23 mouse cellular contexts compared by ENCODE assay signal in the genomic region with DNA sequence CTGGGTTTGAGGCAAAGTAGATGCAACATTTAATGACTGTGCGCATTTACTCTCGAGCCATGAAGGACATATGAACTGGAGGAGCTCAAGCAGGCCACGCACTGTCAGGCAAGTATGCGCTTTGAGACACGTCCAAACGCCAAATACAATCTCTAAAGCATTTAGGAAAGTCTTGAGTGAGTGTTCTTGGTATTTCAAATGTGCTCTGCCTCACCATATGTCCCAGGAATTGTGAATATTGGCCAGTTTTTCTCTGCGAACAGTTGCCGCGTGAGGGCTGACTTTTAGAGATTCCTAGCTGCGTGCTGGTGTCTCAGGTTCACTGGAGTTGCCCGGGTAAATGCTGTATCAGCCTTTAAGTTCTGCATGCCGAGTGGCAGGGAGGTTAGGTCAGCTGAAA.
DNase-seq lines count a peak whose midpoint lies in the region; ATAC-seq and TF ChIP-seq lines count a peak whose summit lies in the region.
"Had no signal": no experiment of that assay in that cellular context is flagged by ENCODE, and none has a peak within 500 bp of the region (broad histone marks: within the 10 kb centered on the region; RNA-seq: fewer than 3 reads in every experiment).

No protein-coding gene starts in this region.

- no peak overlapping the region for H3K9ac ChIP-seq in embryonic facial prominence, embryonic 14.5 days (ENCODE audit: low read depth, low read length)
- no peak overlapping the region for H3K9ac ChIP-seq in limb, embryonic 14.5 days (ENCODE audit: low read depth, low read length, severe bottlenecking)
- H3K9ac ChIP-seq in hindbrain, embryonic 11.5 days (ENCODE audit: low read depth, low read length): no peak overlapping the region
- H3K9ac ChIP-seq: heart, embryonic 13.5 days; hindbrain, embryonic 12.5 days; liver, postnatal 0 days had no signal

- 0 out of 2 replicates have a peak, but pooled peaks cover 4% of the 10 kb centered on the region for H3K9me3 ChIP-seq in embryonic facial prominence, embryonic 14.5 days (ENCODE audit: control insufficient read depth, low read length)
- H3K9me3 ChIP-seq in limb, embryonic 14.5 days (ENCODE audit: control insufficient read depth, low read length): no peaks in the 10 kb centered on the region
- H3K9me3 ChIP-seq in hindbrain, embryonic 11.5 days (ENCODE audit: control insufficient read depth, low read length): no peaks in the 10 kb centered on the region
- H3K9me3 ChIP-seq: hindbrain, embryonic 12.5 days; midbrain, embryonic 10.5 days had no signal

- H3K36me3 ChIP-seq in embryonic facial prominence, embryonic 14.5 days (ENCODE audit: control insufficient read depth, insufficient read depth, low read length): no peaks in the 10 kb centered on the region
- H3K36me3 ChIP-seq in limb, embryonic 14.5 days (ENCODE audit: control insufficient read depth, insufficient read depth, low read length): no peaks in the 10 kb centered on the region
- no peaks in the 10 kb centered on the region for H3K36me3 ChIP-seq in hindbrain, embryonic 11.5 days (ENCODE audit: control insufficient read depth, insufficient read depth, low read length)
- H3K36me3 ChIP-seq: heart, embryonic 13.5 days; hindbrain, embryonic 12.5 days; midbrain, embryonic 10.5 days had no signal

- no peaks in the 10 kb centered on the region for H3K4me1 ChIP-seq in embryonic facial prominence, embryonic 14.5 days (ENCODE audit: control insufficient read depth, insufficient read depth, low read length)
- H3K4me1 ChIP-seq in limb, embryonic 14.5 days (ENCODE audit: control insufficient read depth, insufficient read depth, low read length): no peaks in the 10 kb centered on the region
- H3K4me1 ChIP-seq in hindbrain, embryonic 11.5 days (replicated peaks; ENCODE audit: control insufficient read depth, insufficient read depth, low read length): no peaks in the 10 kb centered on the region
- H3K4me1 ChIP-seq: hindbrain, embryonic 12.5 days; midbrain, embryonic 10.5 days had no signal

- no peak for TF ChIP-seq POLR2A in limb, embryonic 14.5 days (IDR thresholded peaks at IDR 0.05; ENCODE audit: borderline replicate concordance, extremely low read depth, insufficient read depth, insufficient read length)

- WGBS in embryonic facial prominence, embryonic 14.5 days: 79% methylated on average over 12 of the region's 12 CpGs
- 87% methylated on average over 12 of the region's 12 CpGs for WGBS in limb, embryonic 14.5 days
- 89% methylated on average over 12 of the region's 12 CpGs for WGBS in hindbrain, embryonic 11.5 days

- H3K4me3 ChIP-seq in embryonic facial prominence, embryonic 14.5 days (ENCODE audit: low read depth, low read length): no peak overlapping the region
- no peak overlapping the region for H3K4me3 ChIP-seq in limb, embryonic 14.5 days (replicated peaks; ENCODE audit: low read length)
- H3K4me3 ChIP-seq in hindbrain, embryonic 11.5 days (ENCODE audit: low read depth, low read length): no peak overlapping the region
- H3K4me3 ChIP-seq: heart, adult 2 months; heart, embryonic 13.5 days; hindbrain, embryonic 12.5 days; midbrain, embryonic 10.5 days had no signal

- H3K27ac ChIP-seq in embryonic facial prominence, embryonic 14.5 days (replicated peaks; ENCODE audit: low read depth, low read length): peak overlapping the region; percentile 61
- H3K27ac ChIP-seq in limb, embryonic 14.5 days (replicated peaks; ENCODE audit: low read depth, low read length): peak overlapping the region; percentile 34; the same call in 1 of the 2 replicates
- H3K27ac ChIP-seq in hindbrain, embryonic 11.5 days (ENCODE audit: low read depth, low read length): no peak overlapping the region
- H3K27ac ChIP-seq: heart, adult 2 months; heart, embryonic 13.5 days; hindbrain, embryonic 12.5 days; macrophage; midbrain, embryonic 10.5 days had no signal

- ATAC-seq in embryonic facial prominence, embryonic 14.5 days (ENCODE audit: low read depth): no peak
- no peak for ATAC-seq in limb, embryonic 14.5 days (ENCODE audit: low FRiP score, low read depth)
- ATAC-seq in hindbrain, embryonic 11.5 days (ENCODE audit: low FRiP score): no peak
- ATAC-seq: intestine, postnatal 0 days; liver, postnatal 0 days; lung, postnatal 0 days had no signal

- H3K27me3 ChIP-seq in embryonic facial prominence, embryonic 14.5 days (replicated peaks; ENCODE audit: control insufficient read depth, insufficient read depth, low read length): no peaks in the 10 kb centered on the region
- no peaks in the 10 kb centered on the region for H3K27me3 ChIP-seq in limb, embryonic 14.5 days (ENCODE audit: control insufficient read depth, insufficient read depth, low read length)
- H3K27me3 ChIP-seq in hindbrain, embryonic 11.5 days (ENCODE audit: control insufficient read depth, insufficient read depth, low read length): no peaks in the 10 kb centered on the region
- H3K27me3 ChIP-seq: heart, embryonic 13.5 days; hindbrain, embryonic 12.5 days had no signal

- peak; percentile 28 for DNase-seq in layer of hippocampus, adult 11-12 months (ENCODE audit: low spot score)
- DNase-seq in layer of hippocampus, adult 9-10 months (ENCODE audit: low spot score): no peak
- DNase-seq in embryonic facial prominence, embryonic 14.5 days (ENCODE audit: low spot score): peak; percentile 15
- peak; percentile 32 to 59 for DNase-seq in layer of hippocampus, adult 18-20 months (ENCODE audit: low spot score in 2 of 2)
- no peak for DNase-seq in limb, embryonic 14.5 days (ENCODE audit: low spot score)
- no peak for DNase-seq in kidney, postnatal 10 days
- no peak for DNase-seq in hindbrain, embryonic 11.5 days (ENCODE audit: low spot score)
- DNase-seq: adrenal gland, adult 2 months; cerebellum, adult 9-10 months; gastrocnemius, postnatal 14 days; heart, adult 2 months; heart, postnatal 14 days; kidney, postnatal 36 days; liver, postnatal 0 days; thymus, adult 18-20 months; thymus, postnatal 36 days had no signal

- no peak overlapping the region for H3K4me2 ChIP-seq in embryonic facial prominence, embryonic 14.5 days (ENCODE audit: low read depth, low read length)
- no peak overlapping the region for H3K4me2 ChIP-seq in limb, embryonic 14.5 days (replicated peaks; ENCODE audit: low read depth, low read length, severe bottlenecking)
- H3K4me2 ChIP-seq in hindbrain, embryonic 11.5 days (replicated peaks; ENCODE audit: low read depth, low read length): no peak overlapping the region
- H3K4me2 ChIP-seq: heart, embryonic 13.5 days; hindbrain, embryonic 12.5 days; liver, embryonic 11.5 days had no signal

Comparison
In these comparisons a context has a peak if more than half of its experiments do, and no peak if none do; other contexts are left out.
1. DNase-seq: peak in layer of hippocampus, adult 11-12 months (single experiment), embryonic facial prominence, embryonic 14.5 days (single experiment) and layer of hippocampus, adult 18-20 months (2 of 2); none in layer of hippocampus, adult 9-10 months (single experiment), limb, embryonic 14.5 days (single experiment), kidney, postnatal 10 days (single experiment) and hindbrain, embryonic 11.5 days (single experiment).